7 mouse cellular contexts compared by ENCODE assay signal in genomic region chr10:80930361-80931152, GRCm38 (mm10). TPM values are rescaled to one million over a fixed set of nuclear protein-coding genes. Genes with fewer than 3 reads are reported as not detected.
DNase-seq lines count a peak whose midpoint lies in the region; ATAC-seq and TF ChIP-seq lines count a peak whose summit lies in the region.

No protein-coding gene starts in this region.

- DNase-seq in urinary bladder, postnatal 14 days (ENCODE audit: low spot score), result peak; percentile 53
- DNase-seq in urinary bladder, adult 18-20 months (ENCODE audit: low spot score in 2 of 2), result no peak
- peak; percentile 73 to 76 for DNase-seq in cerebellum, adult 2 months
- peak; percentile 56 for DNase-seq in gastrocnemius, postnatal 14 days
- DNase-seq in lung, postnatal 10 days, result peak; percentile 58
- DNase-seq in splenic B cell, adult 2 months (ENCODE audit: low read depth, low spot score), result peak; percentile 75

- H3K4me2 ChIP-seq in intestine, embryonic 16.5 days (ENCODE audit: low read depth, low read length), result peak overlapping the region; percentile 90

- no peak for TF ChIP-seq CTCF in cerebellum, adult 2 months (IDR thresholded peaks at IDR 0.05; ENCODE audit: borderline replicate concordance, insufficient read depth, low read depth, low read length)

- intact Hi-C loops in gastrocnemius, postnatal 14 days (cut with DNase I; ENCODE audit: low total_unique reads), result no loop called here

- peak; percentile 1; the same call in 1 of the 2 replicates for ATAC-seq in intestine, embryonic 16.5 days

- TF ChIP-seq POLR2A in cerebellum, adult 2 months (IDR thresholded peaks at IDR 0.05; ENCODE audit: borderline replicate concordance, insufficient read depth, low read length), result no peak

- H3K27me3 ChIP-seq in cerebellum, adult 2 months (ENCODE audit: control insufficient read depth, insufficient read depth, low read length), result no peaks in the 10 kb centered on the region
- H3K27me3 ChIP-seq in intestine, embryonic 16.5 days (replicated peaks; ENCODE audit: control insufficient read depth, insufficient read depth, low read length), result 0 out of 2 replicates have a peak, but pooled peaks cover 3% of the 10 kb centered on the region
- H3K27me3 ChIP-seq in splenic B cell, adult 2 months (ENCODE audit: control insufficient read depth, insufficient read depth, low read length, poor library complexity, severe bottlenecking), result no peaks in the 10 kb centered on the region

- 1% methylated on average over 45 of the region's 45 CpGs for WGBS in cerebellum, adult 2 months
- under 1% methylated on average over 45 of the region's 45 CpGs for WGBS in intestine, embryonic 16.5 days

- H3K9ac ChIP-seq in intestine, embryonic 16.5 days (ENCODE audit: low read depth, low read length), result peak overlapping the region; percentile 74

- peak overlapping the region; percentile 96 for H3K4me3 ChIP-seq in cerebellum, adult 2 months (replicated peaks; ENCODE audit: insufficient read depth, low read depth, low read length)
- peak overlapping the region; percentile 68 for H3K4me3 ChIP-seq in intestine, embryonic 16.5 days (ENCODE audit: low read length)

- H3K4me1 ChIP-seq in cerebellum, adult 2 months (ENCODE audit: control insufficient read depth, insufficient read depth, low read length), result peaks cover 20% of the 10 kb centered on the region; the same call in 1 of the 2 replicates
- peaks cover 41% of the 10 kb centered on the region for H3K4me1 ChIP-seq in intestine, embryonic 16.5 days (ENCODE audit: control insufficient read depth, insufficient read depth, low read length)

- peak overlapping the region; percentile 65 for H3K27ac ChIP-seq in cerebellum, adult 2 months (ENCODE audit: insufficient read depth, low read length)
- peak overlapping the region; percentile 47 for H3K27ac ChIP-seq in intestine, embryonic 16.5 days (ENCODE audit: low read length)

- no peaks in the 10 kb centered on the region; the same call in 1 of the 2 replicates for H3K36me3 ChIP-seq in intestine, embryonic 16.5 days (ENCODE audit: control insufficient read depth, insufficient read depth, low read length)
- peaks cover 2% of the 10 kb centered on the region; the same call in 1 of the 2 replicates for H3K36me3 ChIP-seq in splenic B cell, adult 2 months (ENCODE audit: control insufficient read depth, insufficient read depth, low read length, poor library complexity, severe bottlenecking)

- no peaks in the 10 kb centered on the region for H3K9me3 ChIP-seq in intestine, embryonic 16.5 days (ENCODE audit: control insufficient read depth, low read length)

RNA-seq across cellular contexts. Expression of gene Gadd45b, which starts 0.7 kb away (rescaled TPM):
- 30.6 and 33.3 TPM in 2 replicates for polyA plus RNA-seq in cerebellum, adult 2 months (2012; rRNA removed)
- 10 to 100 TPM; 21.5 to 28.7 TPM for total RNA-seq in gastrocnemius, postnatal 14 days (2021)
- polyA plus RNA-seq in intestine, embryonic 16.5 days (2015; fragmentation: Nextera tagmentation; extraction: Ambion mirVana), result 26.5 and 29.1 TPM in 2 replicates

RNA-seq across cellular contexts. Expression of gene Lmnb2, which starts 12.5 kb away (rescaled TPM):
- polyA plus RNA-seq in cerebellum, adult 2 months (2012; rRNA removed), result 39.0 and 42.8 TPM in 2 replicates
- total RNA-seq in gastrocnemius, postnatal 14 days (2021), result 10 to 100 TPM in 1 of 2 experiments, 1 to 10 TPM in 1; 9.4 to 14.3 TPM
- 38.6 and 41.0 TPM in 2 replicates for polyA plus RNA-seq in intestine, embryonic 16.5 days (2015; fragmentation: Nextera tagmentation; extraction: Ambion mirVana)

RNA-seq across cellular contexts. Expression of gene Timm13, which starts 29.8 kb away (rescaled TPM):
- polyA plus RNA-seq in cerebellum, adult 2 months (2012; rRNA removed), result 208 and 217 TPM in 2 replicates
- 100 to 1,000 TPM; 114 to 125 TPM for total RNA-seq in gastrocnemius, postnatal 14 days (2021)
- polyA plus RNA-seq in intestine, embryonic 16.5 days (2015; fragmentation: Nextera tagmentation; extraction: Ambion mirVana), result 390 and 410 TPM in 2 replicates

RNA-seq across cellular contexts. Expression of gene Tmprss9, which starts 58.9 kb away (rescaled TPM):
- polyA plus RNA-seq in cerebellum, adult 2 months (2012; rRNA removed), result 0.41 and 0.74 TPM in 2 replicates
- under 1 TPM in 1 of 2 experiments, not detected in 1; 0.06 TPM for total RNA-seq in gastrocnemius, postnatal 14 days (2021)
- 0.06 TPM in 1 of 2 replicates, not detected in the other for polyA plus RNA-seq in intestine, embryonic 16.5 days (2015; fragmentation: Nextera tagmentation; extraction: Ambion mirVana)

Comparison
In these comparisons a context has a peak if more than half of its experiments do, and no peak if none do; other contexts are left out.
1. DNase-seq: peak in urinary bladder, postnatal 14 days (single experiment), cerebellum, adult 2 months (2 of 2), gastrocnemius, postnatal 14 days (single experiment), lung, postnatal 10 days (single experiment) and splenic B cell, adult 2 months (single experiment); none in urinary bladder, adult 18-20 months (0 of 2).